Mouse (Mus musculus): ENCODE measurements around the gene Zbtb44. TPM values are rescaled to one million over a fixed set of nuclear protein-coding genes. Genes with fewer than 3 reads are reported as not detected.

The Zbtb44 gene
- total RNA-seq, 1 experiment: 33.7 TPM

DNA sequence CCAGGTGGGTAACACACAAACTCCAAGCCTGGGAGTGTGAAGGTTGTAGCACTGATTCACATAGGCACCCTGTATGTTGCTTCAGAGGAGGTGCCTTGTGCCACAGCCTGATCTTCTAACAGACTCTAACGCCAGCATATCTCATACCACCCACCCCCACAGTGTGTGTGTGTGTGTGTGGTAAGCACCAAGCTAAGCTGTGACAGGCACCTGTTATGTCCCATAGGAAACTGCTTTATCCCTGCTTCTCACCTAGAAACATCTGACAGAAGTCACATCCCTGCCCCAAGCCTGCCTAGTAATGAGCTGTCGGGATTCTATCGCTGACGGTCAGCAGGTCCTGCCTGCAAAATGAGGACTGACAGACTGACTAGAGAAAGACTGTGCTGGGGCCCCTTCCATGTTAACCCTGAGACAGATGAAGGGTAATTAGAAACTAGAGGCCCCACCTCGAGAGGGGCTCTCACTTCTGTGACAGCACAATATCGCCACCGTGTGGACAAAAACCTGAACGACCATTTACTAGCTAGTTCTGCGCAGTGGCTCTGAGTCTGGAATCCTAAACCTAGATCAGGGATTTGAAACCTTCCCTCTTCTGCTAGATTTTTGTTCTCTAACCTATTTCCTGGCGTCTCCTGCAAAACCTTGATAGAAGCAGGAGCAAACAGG, 55.8 kb downstream of the Zbtb44 start:
- TF ChIP-seq MAFK (IDR thresholded peaks at IDR 0.05; ENCODE audit: insufficient read depth, low read depth, low read length) (no peak), ZC3H11A (IDR thresholded peaks at IDR 0.05; ENCODE audit: borderline replicate concordance, low read depth, low read length) (peak; percentile 84)
- peaks cover 17% of the 10 kb centered on the region; the same call in 1 of the 2 replicates for H3K36me3 ChIP-seq (ENCODE audit: control insufficient read depth, insufficient read depth, low read length, poor library complexity, severe bottlenecking)
- no peaks in the 10 kb centered on the region for H3K9me3 ChIP-seq (ENCODE audit: control insufficient read depth, insufficient read depth, low read depth, low read length)
- in situ Hi-C loops (cut with MboI; ENCODE audit: low sequenced_read_pairs in 2 of 2, unreplicated experiment in 2 of 2): loop anchor here (5.0 to 25.0 kb wide), 7 partner anchors 131 to 641 kb away; partner anchors contain the start of gene Adamts8 (in 1 of the 2)
- H3K27ac ChIP-seq (ENCODE audit: insufficient read depth, low read depth, low read length, poor library complexity, severe bottlenecking): no peak overlapping the region
- H3K4me3 ChIP-seq (ENCODE audit: insufficient read depth in 1 of 2, low read depth in 1 of 2, low read length in 2 of 2, poor library complexity in 1 of 2, severe bottlenecking in 1 of 2): no peak overlapping the region
- peaks cover 4 to 16% of the 10 kb centered on the region in 2 experiments; a peak in 2 of 4 replicates for H3K4me1 ChIP-seq (ENCODE audit: control insufficient read depth in 2 of 2, insufficient read depth in 2 of 2, low read length in 2 of 2, poor library complexity in 1 of 2)
- DNase-seq (ENCODE audit: low read depth, low spot score): peak; percentile 71
- H3K9ac ChIP-seq (ENCODE audit: insufficient read depth, low read depth, low read length, poor library complexity, severe bottlenecking): no peak overlapping the region

DNA sequence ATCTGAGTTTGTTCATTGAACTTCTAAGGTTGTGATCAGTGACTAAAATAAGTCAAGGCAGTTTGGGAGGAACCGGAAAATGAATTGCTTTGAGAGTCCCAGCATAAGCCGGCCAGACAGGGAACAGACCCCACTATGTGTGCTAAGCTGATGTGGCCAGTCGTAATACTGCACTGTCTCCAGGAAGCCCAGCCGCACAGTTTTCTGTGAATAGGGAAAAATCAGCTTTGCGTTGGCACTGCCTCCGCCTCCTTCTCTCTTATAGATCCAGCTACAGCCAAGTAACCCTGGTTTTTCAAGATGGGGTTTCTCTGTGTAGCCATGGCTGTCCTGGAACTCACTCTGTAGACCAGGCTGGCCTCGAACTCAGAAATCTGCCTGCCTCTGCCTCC, 56.3 kb downstream of the Zbtb44 start:
- Histone ChIP-seq H3K36me3 (ENCODE audit: control insufficient read depth, insufficient read depth, low read length, poor library complexity, severe bottlenecking) (peaks cover 21% of the 10 kb centered on the region; the same call in 1 of the 2 replicates), H3K9ac (ENCODE audit: insufficient read depth, low read depth, low read length, poor library complexity, severe bottlenecking) (no peak overlapping the region), H3K4me3 (ENCODE audit: insufficient read depth in 1 of 2, low read depth in 1 of 2, low read length in 2 of 2, poor library complexity in 1 of 2, severe bottlenecking in 1 of 2) (no peak overlapping the region), H3K27ac (ENCODE audit: insufficient read depth, low read depth, low read length, poor library complexity, severe bottlenecking) (no peak overlapping the region), H3K9me3 (ENCODE audit: control insufficient read depth, insufficient read depth, low read depth, low read length) (no peaks in the 10 kb centered on the region), H3K4me1 (ENCODE audit: control insufficient read depth in 2 of 2, insufficient read depth in 2 of 2, low read length in 2 of 2, poor library complexity in 1 of 2) (peaks cover 4 to 16% of the 10 kb centered on the region in 2 experiments; a peak in 2 of 4 replicates)
- TF ChIP-seq ZC3H11A (IDR thresholded peaks at IDR 0.05; ENCODE audit: borderline replicate concordance, low read depth, low read length) (no peak), ZNF384 (IDR thresholded peaks at IDR 0.05; ENCODE audit: low read depth, low read length) (no peak), CHD2 (IDR thresholded peaks at IDR 0.05; ENCODE audit: low read depth, low read length) (no peak), HCFC1 (IDR thresholded peaks at IDR 0.05; ENCODE audit: borderline replicate concordance, insufficient read depth, low read length) (no peak), MAFK (IDR thresholded peaks at IDR 0.05; ENCODE audit: insufficient read depth, low read depth, low read length) (no peak)
- no peak for DNase-seq (ENCODE audit: low read depth, low spot score)
- in situ Hi-C loops (cut with MboI; ENCODE audit: low sequenced_read_pairs in 2 of 2, unreplicated experiment in 2 of 2): loop anchor here (5.0 to 25.0 kb wide), 7 partner anchors 132 to 642 kb away; partner anchors contain the start of gene Adamts8 (in 1 of the 2)

DNA sequence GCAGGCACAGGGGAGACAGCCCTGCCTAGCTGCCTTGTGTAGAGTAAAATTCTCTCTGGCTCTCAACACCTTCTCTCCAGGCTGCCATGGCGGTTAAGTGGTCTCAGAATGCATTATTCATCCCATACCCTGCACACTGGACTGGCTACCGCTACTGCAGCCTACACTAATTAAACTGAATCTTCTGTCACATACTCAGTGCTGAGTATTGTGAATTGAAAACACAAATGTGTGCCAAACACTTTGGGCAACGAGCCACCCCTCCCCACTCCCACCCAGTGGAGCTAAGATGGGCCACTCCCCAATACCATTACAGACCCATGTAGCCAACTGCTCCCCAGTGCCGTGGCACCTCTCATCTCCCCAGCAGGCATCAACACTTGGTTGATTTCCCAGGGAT, 57.0 kb downstream of the Zbtb44 start:
- in situ Hi-C loops (cut with MboI; ENCODE audit: low sequenced_read_pairs in 2 of 2, unreplicated experiment in 2 of 2): loop anchor here (5.0 to 25.0 kb wide), 7 partner anchors 133 to 643 kb away; partner anchors contain the start of gene Adamts8 (in 1 of the 2)
- Histone ChIP-seq H3K9ac (ENCODE audit: insufficient read depth, low read depth, low read length, poor library complexity, severe bottlenecking) (no peak overlapping the region), H3K9me3 (ENCODE audit: control insufficient read depth, insufficient read depth, low read depth, low read length) (no peaks in the 10 kb centered on the region), H3K4me3 (ENCODE audit: insufficient read depth in 1 of 2, low read depth in 1 of 2, low read length in 2 of 2, poor library complexity in 1 of 2, severe bottlenecking in 1 of 2) (no peak overlapping the region), H3K27ac (ENCODE audit: insufficient read depth, low read depth, low read length, poor library complexity, severe bottlenecking) (no peak overlapping the region), H3K36me3 (ENCODE audit: control insufficient read depth, insufficient read depth, low read length, poor library complexity, severe bottlenecking) (peaks cover 21% of the 10 kb centered on the region; the same call in 1 of the 2 replicates), H3K4me1 (ENCODE audit: control insufficient read depth in 2 of 2, insufficient read depth in 2 of 2, low read length in 2 of 2, poor library complexity in 1 of 2) (peaks cover 4 to 13% of the 10 kb centered on the region in 2 experiments; a peak in 2 of 4 replicates)
- DNase-seq (ENCODE audit: low read depth, low spot score): no peak
- TF ChIP-seq ZNF384 (IDR thresholded peaks at IDR 0.05; ENCODE audit: low read depth, low read length): no peak

DNA sequence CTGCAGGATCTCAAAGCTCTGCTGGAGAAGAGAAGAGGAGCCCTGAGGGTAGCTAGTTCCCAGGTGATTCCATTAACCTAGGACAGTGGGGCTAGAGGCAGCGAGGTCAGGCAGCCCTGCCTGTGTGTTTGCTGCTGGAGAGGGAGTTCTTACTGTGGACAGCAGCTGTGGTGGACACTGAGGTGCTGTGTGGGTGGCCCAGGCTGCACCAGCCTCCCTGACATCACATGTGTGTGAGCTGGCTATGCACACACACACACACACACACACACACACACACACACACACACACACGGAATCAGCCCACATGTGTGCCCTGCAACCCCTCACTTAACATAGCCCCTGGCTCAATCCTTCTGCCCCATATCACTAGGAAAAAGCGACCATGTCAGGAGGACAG, 57.7 kb downstream of the Zbtb44 start:
- Histone ChIP-seq H3K4me3 (ENCODE audit: insufficient read depth in 1 of 2, low read depth in 1 of 2, low read length in 2 of 2, poor library complexity in 1 of 2, severe bottlenecking in 1 of 2) (no peak overlapping the region), H3K9ac (ENCODE audit: insufficient read depth, low read depth, low read length, poor library complexity, severe bottlenecking) (no peak overlapping the region), H3K4me1 (ENCODE audit: control insufficient read depth in 2 of 2, insufficient read depth in 2 of 2, low read length in 2 of 2, poor library complexity in 1 of 2) (peaks cover 4 to 13% of the 10 kb centered on the region in 2 experiments; a peak in 2 of 4 replicates), H3K9me3 (ENCODE audit: control insufficient read depth, insufficient read depth, low read depth, low read length) (no peaks in the 10 kb centered on the region), H3K36me3 (ENCODE audit: control insufficient read depth, insufficient read depth, low read length, poor library complexity, severe bottlenecking) (peaks cover 24% of the 10 kb centered on the region; the same call in 1 of the 2 replicates), H3K27ac (ENCODE audit: insufficient read depth, low read depth, low read length, poor library complexity, severe bottlenecking) (no peak overlapping the region)
- no peak for DNase-seq (ENCODE audit: low read depth, low spot score)
- in situ Hi-C loops (cut with MboI; ENCODE audit: low sequenced_read_pairs in 2 of 2, unreplicated experiment in 2 of 2): loop anchor here (5.0 to 25.0 kb wide), 7 partner anchors 133 to 643 kb away; partner anchors contain the start of gene Adamts8 (in 1 of the 2)
- TF ChIP-seq MAFK (IDR thresholded peaks at IDR 0.05; ENCODE audit: insufficient read depth, low read depth, low read length) (no peak), HCFC1 (IDR thresholded peaks at IDR 0.05; ENCODE audit: borderline replicate concordance, insufficient read depth, low read length) (no peak), CHD2 (IDR thresholded peaks at IDR 0.05; ENCODE audit: low read depth, low read length) (no peak), ZNF384 (IDR thresholded peaks at IDR 0.05; ENCODE audit: low read depth, low read length) (no peak), ZC3H11A (IDR thresholded peaks at IDR 0.05; ENCODE audit: borderline replicate concordance, low read depth, low read length) (no peak)
